Mouse (Mus musculus) heart, adult 8-10 months (tissue): ENCODE data around the gene Dhrs9. TPM values are rescaled to one million over a fixed set of nuclear protein-coding genes. Genes with fewer than 3 reads are reported as not detected.
"Not testable (repeated sequence)": the region's sequence is repeated elsewhere in the genome, so short reads cannot be mapped to it uniquely, and the experiment has no call there.

ENCODE experiments used
- DNase-seq: peaks from one replicate; pipeline ENCODE4 v3.0.0; 2022; ENCODE audit warnings: low spot score
- total RNA-seq, 4 experiments: library from RNA; stranded (reverse); gene quantifications; 2 replicates each; pipeline ENCODE4 v1.2.4; 2022

Gene Dhrs9
- total RNA-seq, result under 1 TPM in 3 of 4 experiments, not detected in 1; 0.05 to 0.19 (median 0.11) TPM

GRCm38 (mm10) chr2:69380281-69380680, at the start of gene Dhrs9:
Gene Dhrs9 (plus strand): TSS chr2:69380445.
- no peak for DNase-seq

GRCm38 (mm10) chr2:69331523-69331922, 48.7 kb upstream of the Dhrs9 start:
- not testable (repeated sequence) for DNase-seq

- no peak for DNase-seq
These were observed 38.7 kb upstream of the Dhrs9 start for GRCm38 (mm10) chr2:69341506-69341905.

GRCm38 (mm10) chr2:69342496-69343221, 37.6 kb upstream of the Dhrs9 start, which contains the start of gene Abcb11:
Gene Abcb11 (minus strand): TSS chr2:69342616.
- DNase-seq, result no peak

GRCm38 (mm10) chr2:69355402-69355801, 24.8 kb upstream of the Dhrs9 start:
- not testable (repeated sequence) for DNase-seq

GRCm38 (mm10) chr2:69364831-69365230, 15.4 kb upstream of the Dhrs9 start:
- no peak for DNase-seq

GRCm38 (mm10) chr2:69365275-69365674, 15.0 kb upstream of the Dhrs9 start:
- no peak for DNase-seq

GRCm38 (mm10) chr2:69376780-69377179, 3.5 kb upstream of the Dhrs9 start:
- no peak for DNase-seq

GRCm38 (mm10) chr2:69379801-69380200, 444 bp upstream of the Dhrs9 start:
- no peak for DNase-seq

- DNase-seq, result no peak
These were observed 1.5 kb downstream of the Dhrs9 start for GRCm38 (mm10) chr2:69381740-69382139.

GRCm38 (mm10) chr2:69382838-69383237, 2.6 kb downstream of the Dhrs9 start:
- DNase-seq, result no peak

- DNase-seq, result no peak
These were observed 6.0 kb downstream of the Dhrs9 start for GRCm38 (mm10) chr2:69386118-69386871.

GRCm38 (mm10) chr2:69393947-69394346, 13.7 kb downstream of the Dhrs9 start:
- no peak for DNase-seq

- no peak for DNase-seq
These were observed 15.5 kb downstream of the Dhrs9 start for GRCm38 (mm10) chr2:69395597-69396248.

GRCm38 (mm10) chr2:69396760-69397435, 16.7 kb downstream of the Dhrs9 start:
- no peak for DNase-seq

- DNase-seq, result no peak
These were observed 20.8 kb downstream of the Dhrs9 start for GRCm38 (mm10) chr2:69400866-69401604.

- DNase-seq, result no peak
These were observed 21.6 kb downstream of the Dhrs9 start for GRCm38 (mm10) chr2:69401891-69402290.

- no peak for DNase-seq
These were observed 22.1 kb downstream of the Dhrs9 start for GRCm38 (mm10) chr2:69402309-69402708.

- no peak for DNase-seq
These were observed 25.4 kb downstream of the Dhrs9 start for GRCm38 (mm10) chr2:69405692-69406091.

- DNase-seq, result no peak
These were observed 34.3 kb downstream of the Dhrs9 start for GRCm38 (mm10) chr2:69414539-69414938.

- DNase-seq, result no peak
These were observed 34.8 kb downstream of the Dhrs9 start for GRCm38 (mm10) chr2:69415070-69415469.
